In the genomic region with DNA sequence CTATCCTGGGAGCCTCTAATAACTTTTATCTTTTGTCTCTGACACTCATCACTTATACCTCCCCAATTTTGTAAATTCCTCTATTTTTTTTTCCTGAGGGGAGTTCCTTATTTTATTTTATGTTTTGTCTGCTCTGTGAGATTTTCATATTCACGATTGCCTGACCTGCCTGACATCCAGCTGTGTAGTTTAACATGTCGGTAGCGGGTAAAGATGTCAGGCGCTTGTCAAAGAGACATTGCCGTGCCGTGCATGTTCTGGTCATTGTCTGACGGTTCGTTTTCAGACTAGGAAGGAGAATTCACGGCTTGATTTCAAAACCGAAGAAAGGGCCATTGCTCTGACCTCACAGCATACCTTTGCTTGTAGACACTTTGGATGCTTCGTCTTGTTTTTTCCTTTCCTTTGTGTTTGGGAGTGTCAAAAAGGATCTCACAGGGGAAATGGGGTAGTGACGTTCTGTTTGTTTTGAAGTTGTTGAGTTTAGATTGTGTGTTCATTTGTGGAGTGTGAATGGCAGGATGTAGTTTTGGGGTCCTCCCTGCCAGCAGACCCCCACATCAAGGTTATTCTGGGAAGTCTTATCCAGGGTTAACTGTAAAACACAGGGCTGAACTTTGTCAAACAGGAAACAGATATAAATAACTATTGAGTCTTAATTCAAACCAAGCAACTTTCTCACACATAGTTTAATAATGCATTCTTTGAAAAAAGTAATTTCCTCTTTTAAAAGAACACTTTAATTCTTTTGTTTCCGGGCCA, we compare ENCODE assay signal across 16 mouse cellular contexts.
A peak's percentile ranks its signal among the peaks of the same experiment; 100 is the strongest.
DNase-seq lines count a peak whose midpoint lies in the region; ATAC-seq and TF ChIP-seq lines count a peak whose summit lies in the region.
"Had no signal": no experiment of that assay in that cellular context is flagged by ENCODE, and none has a peak within 500 bp of the region (broad histone marks: within the 10 kb centered on the region; RNA-seq: fewer than 3 reads in every experiment).

No protein-coding gene starts in this region.

- no peak for TF ChIP-seq EP300 in heart, adult 2 months (IDR thresholded peaks at IDR 0.05; ENCODE audit: insufficient read depth, low read depth, low read length)

- H3K9ac ChIP-seq in heart, adult 2 months (ENCODE audit: low read depth, low read length): peak overlapping the region; percentile 31; the same call in 1 of the 2 replicates
- no peak overlapping the region for H3K9ac ChIP-seq in heart, embryonic 11.5 days (ENCODE audit: low read depth, low read length)
- no peak overlapping the region for H3K9ac ChIP-seq in kidney, embryonic 16.5 days (replicated peaks; ENCODE audit: low read length)
- H3K9ac ChIP-seq: forebrain, postnatal 0 days had no signal

- TF ChIP-seq CTCF in heart, adult 2 months (IDR thresholded peaks at IDR 0.05): no peak
- no peak for TF ChIP-seq CTCF in thymus, adult 2 months (IDR thresholded peaks at IDR 0.05; ENCODE audit: borderline replicate concordance, control insufficient read depth, extremely low read depth, insufficient read depth, low read length, poor library complexity)

- no peaks in the 10 kb centered on the region for H3K79me2 ChIP-seq in heart, adult 2 months (replicated peaks; ENCODE audit: control insufficient read depth, insufficient read depth, low read length)

- no peaks in the 10 kb centered on the region; the same call in 1 of the 2 replicates for H3K36me3 ChIP-seq in heart, adult 2 months (ENCODE audit: control insufficient read depth, insufficient read depth, low read length)
- no peaks in the 10 kb centered on the region for H3K36me3 ChIP-seq in heart, embryonic 11.5 days (ENCODE audit: control insufficient read depth, insufficient read depth, low read length)
- H3K36me3 ChIP-seq in kidney, embryonic 16.5 days (ENCODE audit: insufficient read depth, low read length): 0 out of 2 replicates have a peak, but pooled peaks cover under 1% of the 10 kb centered on the region
- no peaks in the 10 kb centered on the region for H3K36me3 ChIP-seq in thymus, adult 2 months (ENCODE audit: control insufficient read depth, insufficient read depth, low read length)
- peaks cover 11% of the 10 kb centered on the region for H3K36me3 ChIP-seq in forebrain, embryonic 10.5 days (replicated peaks)

- no peak for ATAC-seq in heart, embryonic 11.5 days (replicated peaks; ENCODE audit: insufficient number of reproducible peaks, low FRiP score, low TSS enrichment)
- no peak for ATAC-seq in kidney, embryonic 16.5 days (ENCODE audit: low FRiP score, low TSS enrichment)
- ATAC-seq: forebrain, postnatal 0 days had no signal

- H3K4me1 ChIP-seq in heart, adult 2 months (ENCODE audit: control insufficient read depth, insufficient read depth, low read length): peaks cover 16% of the 10 kb centered on the region
- peaks cover 34% of the 10 kb centered on the region for H3K4me1 ChIP-seq in heart, embryonic 11.5 days (ENCODE audit: control insufficient read depth, insufficient read depth, low read length)
- peaks cover 23% of the 10 kb centered on the region for H3K4me1 ChIP-seq in kidney, embryonic 16.5 days (ENCODE audit: insufficient read depth, low read length)
- H3K4me1 ChIP-seq in thymus, adult 2 months (replicated peaks; ENCODE audit: control insufficient read depth, insufficient read depth, low read length): peaks cover 4% of the 10 kb centered on the region; the same call in 1 of the 2 replicates
- H3K4me1 ChIP-seq in forebrain, embryonic 10.5 days: peaks cover 24% of the 10 kb centered on the region

- no peak overlapping the region for H3K4me2 ChIP-seq in heart, embryonic 11.5 days
- no peak overlapping the region for H3K4me2 ChIP-seq in kidney, embryonic 16.5 days (replicated peaks; ENCODE audit: low read depth, low read length)

- intact Hi-C loops in heart, adult 2 months (cut with DNase I): no loop called here

- no peaks in the 10 kb centered on the region for H3K27me3 ChIP-seq in heart, adult 2 months (ENCODE audit: control insufficient read depth, insufficient read depth, low read length)
- no peaks in the 10 kb centered on the region for H3K27me3 ChIP-seq in heart, embryonic 11.5 days (ENCODE audit: control insufficient read depth, insufficient read depth, low read length)
- H3K27me3 ChIP-seq in kidney, embryonic 16.5 days (ENCODE audit: insufficient read depth, low read length): no peaks in the 10 kb centered on the region
- H3K27me3 ChIP-seq in thymus, adult 2 months (ENCODE audit: control insufficient read depth, insufficient read depth, low read length): no peaks in the 10 kb centered on the region
- no peaks in the 10 kb centered on the region for H3K27me3 ChIP-seq in forebrain, embryonic 10.5 days (ENCODE audit: poor library complexity, severe bottlenecking)

- TF ChIP-seq POLR2A in heart, adult 2 months (IDR thresholded peaks at IDR 0.05; ENCODE audit: insufficient read depth, low read depth, low read length): no peak
- no peak for TF ChIP-seq POLR2A in thymus, adult 2 months (IDR thresholded peaks at IDR 0.05; ENCODE audit: control insufficient read depth, extremely low read depth, insufficient read depth, low read length, poor library complexity)

- H3K9me3 ChIP-seq in heart, embryonic 11.5 days (replicated peaks; ENCODE audit: control insufficient read depth, low read length): no peaks in the 10 kb centered on the region
- H3K9me3 ChIP-seq in kidney, embryonic 16.5 days (ENCODE audit: low read length): no peaks in the 10 kb centered on the region
- peaks cover 7% of the 10 kb centered on the region; the same call in 1 of the 2 replicates for H3K9me3 ChIP-seq in forebrain, embryonic 10.5 days
- H3K9me3 ChIP-seq: embryonic facial prominence, embryonic 10.5 days had no signal

- no peak for DNase-seq in heart, adult 2 months
- no peak for DNase-seq in kidney, postnatal 14 days
- DNase-seq in testis, postnatal 10 days (ENCODE audit: low spot score): peak; percentile 10
- no peak for DNase-seq in testis, postnatal 14 days (ENCODE audit: low spot score)
- DNase-seq in thymus, adult 2 months: no peak
- DNase-seq in forebrain, embryonic 10.5 days (ENCODE audit: extremely low spot score, low spot score): no peak
- DNase-seq: cerebellum, postnatal 36 days; forebrain, postnatal 0 days; gastrocnemius, postnatal 10 days; kidney, postnatal 4 days; layer of hippocampus, postnatal 36 days; midbrain, embryonic 14.5 days had no signal

- H3K27ac ChIP-seq in heart, adult 2 months: peak overlapping the region; percentile 69
- no peak overlapping the region for H3K27ac ChIP-seq in heart, embryonic 11.5 days (ENCODE audit: low read depth, low read length)
- H3K27ac ChIP-seq in kidney, embryonic 16.5 days (ENCODE audit: low read length): peak overlapping the region; percentile 41; the same call in 1 of the 2 replicates
- H3K27ac ChIP-seq in thymus, adult 2 months (ENCODE audit: control insufficient read depth, insufficient read depth, low read length): no peak overlapping the region
- no peak overlapping the region for H3K27ac ChIP-seq in forebrain, embryonic 10.5 days
- H3K27ac ChIP-seq: embryonic facial prominence, embryonic 10.5 days had no signal

- 42% methylated on average over 13 of the region's 13 CpGs for WGBS in heart, adult 2 months
- WGBS in heart, embryonic 11.5 days (ENCODE audit: insufficient replicate concordance): 59% methylated on average over 13 of the region's 13 CpGs
- WGBS in kidney, embryonic 16.5 days: 53% methylated on average over 13 of the region's 13 CpGs
- WGBS in thymus, adult 2 months: 70% methylated on average over 13 of the region's 13 CpGs
- 89% methylated on average over 13 of the region's 13 CpGs for WGBS in forebrain, embryonic 10.5 days

- H3K4me3 ChIP-seq in heart, adult 2 months: no peak overlapping the region
- H3K4me3 ChIP-seq in heart, embryonic 11.5 days (ENCODE audit: low read depth, low read length): no peak overlapping the region
- no peak overlapping the region for H3K4me3 ChIP-seq in kidney, embryonic 16.5 days (ENCODE audit: low read length)
- no peak overlapping the region for H3K4me3 ChIP-seq in thymus, adult 2 months (ENCODE audit: control insufficient read depth, insufficient read depth, low read length)
- no peak overlapping the region for H3K4me3 ChIP-seq in forebrain, embryonic 10.5 days
- H3K4me3 ChIP-seq: embryonic facial prominence, embryonic 10.5 days; erythroblast, embryonic 14.5 days had no signal

Comparison
In these comparisons a context has a peak if more than half of its experiments do, and no peak if none do; other contexts are left out.
1. H3K27ac ChIP-seq: peak in heart, adult 2 months (single experiment) and kidney, embryonic 16.5 days (single experiment); none in heart, embryonic 11.5 days (single experiment), thymus, adult 2 months (single experiment) and forebrain, embryonic 10.5 days (single experiment).